Mouse (Mus musculus): ENCODE measurements around the gene Gm20538. TPM values are rescaled to one million over a fixed set of nuclear protein-coding genes. Genes with fewer than 3 reads are reported as not detected.

The Gm20538 gene
- total RNA-seq (2021) = not detected
- long read RNA-seq, experiment 1 = 0 reads
- long read RNA-seq, experiment 2 = 0 reads

GRCm38 (mm10) chr19:44552731-44553130 lies at the start of gene Gm20538:
Gm20538 (minus strand) TSS chr19:44552831.
- TF ChIP-seq CTCF (IDR thresholded peaks at IDR 0.05) = no peak
- Histone ChIP-seq H3K27ac (no peak within 1 kb of the TSS), H3K4me3 (no peak within 1 kb of the TSS; the same call in 1 of the 2 replicates)
- intact Hi-C loops (cut with DNase I) = no loop called here
- no peak for DNase-seq (ENCODE audit: extremely low spot score in 1 of 2, low spot score in 2 of 2)

DNA sequence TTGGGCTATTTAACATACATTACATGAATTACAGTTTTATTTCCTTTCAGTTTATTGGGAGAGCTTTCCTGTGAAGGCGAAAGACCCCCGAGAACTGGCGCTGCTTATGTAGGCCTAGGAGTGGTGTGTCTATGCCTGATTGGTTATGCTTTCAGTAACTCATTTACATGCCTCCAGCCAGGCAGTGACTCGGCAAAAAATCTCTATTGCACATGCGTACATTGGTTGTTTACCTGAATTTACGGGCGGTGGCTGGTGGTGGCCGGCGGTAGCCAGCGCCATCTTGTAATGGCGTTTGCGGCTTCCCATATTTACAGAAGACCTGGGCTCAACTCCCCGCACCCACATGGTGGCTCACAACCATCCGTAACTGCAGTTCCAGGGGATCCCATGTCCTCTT lies 41.5 kb upstream of the Gm20538 start:
- intact Hi-C loops (cut with DNase I) = no loop called here
- H3K4me3 ChIP-seq = no peak overlapping the region
- TF ChIP-seq CTCF (IDR thresholded peaks at IDR 0.05) = no peak

GRCm38 (mm10) chr19:44591638-44592037 lies 39.0 kb upstream of the Gm20538 start:
- intact Hi-C loops (cut with DNase I) = no loop called here
- DNase-seq (ENCODE audit: extremely low spot score in 1 of 2, low spot score in 2 of 2) = no peak
- no peak overlapping the region for H3K27ac ChIP-seq
- H3K4me3 ChIP-seq = no peak overlapping the region
- no peak for TF ChIP-seq CTCF (IDR thresholded peaks at IDR 0.05)

More for the DNA sequence above, 41.5 kb upstream of the Gm20538 start:
- no peak overlapping the region for H3K27ac ChIP-seq
- no peak for DNase-seq (ENCODE audit: extremely low spot score in 1 of 2, low spot score in 2 of 2)

DNA sequence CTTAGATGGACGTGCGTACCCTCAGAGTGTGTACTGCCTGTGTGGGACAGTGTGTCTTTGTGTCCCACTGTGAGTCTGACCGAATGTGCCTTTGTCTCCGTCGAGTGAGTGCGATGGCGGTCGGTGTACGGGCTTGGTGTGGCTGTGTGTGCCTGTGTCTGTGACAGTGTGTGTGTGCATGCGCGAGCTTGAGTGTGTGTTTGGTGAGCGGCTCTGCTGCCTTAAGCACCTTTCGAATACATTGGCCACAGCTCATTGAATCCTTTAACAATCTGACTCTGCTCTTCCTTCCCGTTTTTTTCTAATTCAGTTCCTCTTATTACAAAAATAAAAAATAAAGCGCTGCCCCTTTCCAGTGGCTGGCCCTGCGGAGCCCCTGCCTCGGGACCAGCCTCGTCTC lies 38.4 kb upstream of the Gm20538 start:
- intact Hi-C loops (cut with DNase I) = no loop called here

GRCm38 (mm10) chr19:44589591-44590223 lies 37.1 kb upstream of the Gm20538 start:
- Histone ChIP-seq H3K4me3 (no peak overlapping the region), H3K27ac (no peak overlapping the region)
- no peak for DNase-seq (ENCODE audit: extremely low spot score in 1 of 2, low spot score in 2 of 2)
- intact Hi-C loops (cut with DNase I) = no loop called here
- no peak for TF ChIP-seq CTCF (IDR thresholded peaks at IDR 0.05)

More for the DNA sequence above, 38.4 kb upstream of the Gm20538 start:
- no peak overlapping the region for H3K27ac ChIP-seq
- no peak for DNase-seq (ENCODE audit: extremely low spot score in 1 of 2, low spot score in 2 of 2)
- H3K4me3 ChIP-seq = no peak overlapping the region
- no peak for TF ChIP-seq CTCF (IDR thresholded peaks at IDR 0.05)

DNA sequence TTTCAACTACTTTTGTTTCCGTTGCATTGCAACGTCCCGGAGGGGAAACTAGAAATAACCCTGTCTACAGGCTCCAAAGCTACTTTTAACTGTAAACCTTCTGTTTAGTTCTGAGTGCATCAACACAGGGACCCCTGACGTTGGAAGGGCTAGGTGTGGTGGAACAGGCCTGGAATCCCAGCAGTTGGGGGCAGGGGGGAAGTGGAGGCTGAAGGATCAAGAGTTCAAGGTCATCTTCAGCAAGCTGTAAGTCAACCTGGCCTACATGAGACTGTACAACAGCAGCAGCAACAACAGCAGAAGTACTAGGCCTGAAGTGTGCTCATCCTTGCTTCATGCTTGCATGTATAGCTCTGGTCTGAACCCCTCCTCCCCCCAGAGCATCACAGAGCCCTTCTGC lies 35.4 kb upstream of the Gm20538 start:
- H3K27ac ChIP-seq = no peak overlapping the region
- H3K4me3 ChIP-seq = no peak overlapping the region
- no peak for TF ChIP-seq CTCF (IDR thresholded peaks at IDR 0.05)
- no peak for DNase-seq (ENCODE audit: extremely low spot score in 1 of 2, low spot score in 2 of 2)
- intact Hi-C loops (cut with DNase I) = no loop called here

DNA sequence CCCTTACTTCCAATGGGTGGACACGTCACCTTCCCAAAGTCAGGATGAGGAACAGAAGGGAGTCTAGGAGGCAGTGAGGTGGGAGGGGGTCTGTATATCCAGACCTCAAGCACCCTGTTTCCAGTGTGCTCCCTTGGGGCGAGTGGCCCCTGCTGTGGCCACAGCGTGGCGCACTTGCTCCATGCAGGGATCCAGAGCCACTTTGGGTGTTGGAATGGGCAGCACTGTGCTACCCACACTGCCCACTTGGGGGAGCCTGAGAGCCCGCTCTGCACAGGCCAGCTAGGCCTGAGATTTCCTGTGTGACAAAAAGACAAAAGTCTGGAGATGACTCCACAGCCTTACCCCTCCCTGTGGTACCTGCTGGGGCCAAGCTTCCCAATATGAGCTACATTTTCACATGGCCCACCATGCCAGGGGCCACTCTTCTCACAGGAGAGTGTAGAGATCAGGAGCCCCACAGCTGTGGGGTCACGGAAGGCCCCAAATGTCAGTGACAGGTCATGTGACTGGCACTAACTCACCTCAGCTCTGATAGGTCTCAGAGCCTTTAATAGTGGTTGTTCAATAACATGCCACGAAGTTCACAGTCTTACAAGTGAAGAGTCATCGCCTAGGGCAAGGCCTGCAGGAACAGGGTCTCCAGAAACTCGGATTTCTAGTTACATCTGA lies 30.1 kb upstream of the Gm20538 start:
- Histone ChIP-seq H3K4me3 (no peak overlapping the region), H3K27ac (no peak overlapping the region)
- intact Hi-C loops (cut with DNase I) = loop anchor here (1.0 kb wide), 2 partner anchors 173 to 313 kb away; no protein-coding TSS in a partner anchor
- peak; percentile 91 to 95 for DNase-seq (ENCODE audit: extremely low spot score in 1 of 2, low spot score in 2 of 2)
- TF ChIP-seq CTCF (IDR thresholded peaks at IDR 0.05) = no peak; the same call in none of the 2 replicates

- Histone ChIP-seq H3K4me3 (no peak overlapping the region), H3K27ac (no peak overlapping the region)
- no peak for TF ChIP-seq CTCF (IDR thresholded peaks at IDR 0.05)
- DNase-seq (ENCODE audit: extremely low spot score in 1 of 2, low spot score in 2 of 2) = no peak
- intact Hi-C loops (cut with DNase I) = loop anchor here (1.0 kb wide), 2 partner anchors 173 to 313 kb away; no protein-coding TSS in a partner anchor
These were observed 29.5 kb upstream of the Gm20538 start for GRCm38 (mm10) chr19:44582103-44582502.

- no peak overlapping the region for H3K4me3 ChIP-seq
- intact Hi-C loops (cut with DNase I) = no loop called here
- TF ChIP-seq CTCF (IDR thresholded peaks at IDR 0.05) = no peak
- no peak for DNase-seq (ENCODE audit: extremely low spot score in 1 of 2, low spot score in 2 of 2)
- no peak overlapping the region for H3K27ac ChIP-seq
These were observed 25.4 kb upstream of the Gm20538 start for GRCm38 (mm10) chr19:44578038-44578437.

DNA sequence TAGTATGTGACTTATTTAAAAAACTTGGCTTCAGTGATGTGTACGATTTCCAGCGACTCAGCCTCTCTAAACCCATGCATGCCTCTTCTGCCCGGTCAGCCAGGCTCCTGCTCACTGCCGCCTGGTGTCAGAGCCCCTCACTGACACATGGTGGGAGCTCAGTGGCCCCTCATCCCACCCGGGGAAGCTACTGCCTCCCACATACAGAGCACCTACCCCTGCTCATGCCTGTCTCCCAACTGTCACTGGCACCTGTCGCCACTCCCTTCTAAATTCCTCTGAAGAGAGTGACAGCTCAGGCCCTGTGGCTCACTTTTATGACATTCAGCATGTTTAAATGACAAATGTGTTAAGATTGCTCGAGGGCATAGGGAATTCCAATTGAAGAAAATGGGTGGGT lies 23.6 kb upstream of the Gm20538 start:
- Histone ChIP-seq H3K27ac (no peak overlapping the region), H3K4me3 (no peak overlapping the region)
- intact Hi-C loops (cut with DNase I) = no loop called here
- DNase-seq (ENCODE audit: extremely low spot score in 1 of 2, low spot score in 2 of 2) = no peak
- no peak for TF ChIP-seq CTCF (IDR thresholded peaks at IDR 0.05)

GRCm38 (mm10) chr19:44567763-44568162 lies 15.1 kb upstream of the Gm20538 start:
- DNase-seq (ENCODE audit: extremely low spot score in 1 of 2, low spot score in 2 of 2) = no peak
- no peak for TF ChIP-seq CTCF (IDR thresholded peaks at IDR 0.05)
- intact Hi-C loops (cut with DNase I) = no loop called here
- H3K4me3 ChIP-seq = no peak overlapping the region
- no peak overlapping the region for H3K27ac ChIP-seq

GRCm38 (mm10) chr19:44564006-44564405 lies 11.4 kb upstream of the Gm20538 start:
- no peak for DNase-seq (ENCODE audit: extremely low spot score in 1 of 2, low spot score in 2 of 2)
- Histone ChIP-seq H3K4me3 (no peak overlapping the region), H3K27ac (no peak overlapping the region)
- TF ChIP-seq CTCF (IDR thresholded peaks at IDR 0.05) = no peak
- intact Hi-C loops (cut with DNase I) = no loop called here
